Mouse (Mus musculus): ENCODE data around the gene Slc22a4. TPM values are rescaled to one million over a fixed set of nuclear protein-coding genes. Genes with fewer than 3 reads are reported as not detected.
A peak's percentile ranks its signal among the peaks of the same experiment; 100 is the strongest.

The Slc22a4 gene
- polyA plus RNA-seq, 1 experiment from 2014 or later = 2.2 TPM

DNA sequence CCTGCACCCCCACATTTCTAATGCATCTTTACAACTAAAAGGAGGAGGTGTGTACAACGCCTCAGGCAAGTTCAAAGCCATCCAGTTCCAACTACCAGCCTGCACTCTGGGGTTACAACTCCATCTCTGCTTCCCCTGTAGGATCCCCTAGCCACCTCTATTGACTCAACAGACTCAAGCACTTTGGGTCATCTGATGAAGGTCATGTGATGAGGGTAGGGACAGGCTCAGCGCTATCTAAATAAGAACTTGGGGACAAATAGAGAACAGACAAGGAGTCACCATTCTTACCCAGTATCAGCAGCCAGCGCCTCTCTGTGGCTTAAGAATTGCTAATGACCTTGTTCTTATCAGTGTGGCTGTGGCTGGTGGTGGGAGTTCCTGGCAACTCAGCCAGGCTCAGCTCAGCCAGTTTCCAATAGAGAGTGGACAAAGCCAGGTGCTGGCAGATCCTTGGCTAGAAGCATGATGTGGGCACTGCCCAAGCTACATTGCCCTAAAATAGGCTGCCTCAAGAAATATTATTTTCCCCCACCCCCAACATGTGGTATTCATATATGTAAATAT lies 36.6 kb upstream of the Slc22a4 start:
- Histone ChIP-seq H3K4me1 (replicated peaks) (peaks cover 48% of the 10 kb centered on the region), H3K36me3 (no peaks in the 10 kb centered on the region), H3K9me3 (no peaks in the 10 kb centered on the region), H3K4me3 (no peak overlapping the region), H3K27ac (no peak overlapping the region), H3K27me3 (ENCODE audit: insufficient read depth, poor library complexity, severe bottlenecking) (peaks cover 27% of the 10 kb centered on the region)
- DNase-seq (ENCODE audit: low spot score) = no peak
- WGBS = 71% methylated on average over 3 of the region's 3 CpGs

DNA sequence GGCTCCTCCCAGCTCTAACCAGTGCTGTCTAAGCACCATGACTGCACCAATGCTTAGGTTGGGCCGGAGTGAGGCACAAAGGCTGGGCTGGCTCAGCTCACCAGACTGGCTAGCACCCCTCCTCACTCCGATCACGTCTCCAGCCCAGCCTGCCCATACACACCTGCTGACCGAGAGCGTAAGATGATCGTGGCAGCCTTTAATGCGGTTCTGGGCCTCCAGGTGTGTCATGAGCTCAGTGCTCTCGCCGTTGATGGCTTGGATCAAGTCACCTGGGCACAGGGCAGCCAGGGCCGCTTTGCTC lies 35.5 kb upstream of the Slc22a4 start:
- Histone ChIP-seq H3K4me3 (no peak overlapping the region), H3K36me3 (no peaks in the 10 kb centered on the region), H3K4me1 (replicated peaks) (peaks cover 48% of the 10 kb centered on the region), H3K27ac (no peak overlapping the region), H3K27me3 (ENCODE audit: insufficient read depth, poor library complexity, severe bottlenecking) (peaks cover 21% of the 10 kb centered on the region), H3K9me3 (no peaks in the 10 kb centered on the region)
- DNase-seq (ENCODE audit: low spot score) = no peak
- WGBS = 88% methylated on average over 10 of the region's 10 CpGs

DNA sequence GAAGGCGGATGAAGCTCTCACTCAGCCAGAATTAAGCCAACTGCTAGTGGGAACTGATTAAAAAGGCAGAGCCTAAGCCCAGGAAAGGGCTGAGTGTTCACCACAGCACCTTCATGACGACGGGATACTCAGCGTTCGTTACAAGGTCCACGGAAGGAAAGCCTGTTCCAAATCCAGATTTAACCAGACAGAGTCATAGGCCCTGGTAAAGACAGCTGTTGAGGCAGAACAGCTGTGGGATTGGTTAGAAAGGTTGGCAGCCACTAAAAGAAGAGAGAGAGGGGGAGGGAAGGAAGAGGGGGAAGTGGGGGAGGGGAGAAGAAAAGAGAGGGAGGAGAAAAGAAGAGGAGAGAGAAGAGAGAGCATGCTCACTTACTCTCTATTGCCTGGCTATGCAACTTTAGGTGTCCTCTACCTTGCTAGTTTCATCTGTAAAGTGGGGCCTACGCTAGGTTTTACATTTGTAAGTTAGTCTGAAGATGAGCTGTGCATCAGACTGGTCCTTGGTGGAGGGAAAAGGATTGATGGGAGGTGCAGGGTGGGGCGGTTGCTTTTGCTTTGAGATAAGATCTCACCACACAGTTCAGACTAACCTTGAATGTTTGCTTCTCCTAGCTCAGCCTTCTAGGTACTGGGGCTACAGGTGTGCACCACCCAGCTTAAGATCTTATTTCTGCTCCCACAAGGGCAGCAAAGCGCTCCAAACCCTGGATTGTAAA lies 35.0 kb upstream of the Slc22a4 start:
- 84% methylated on average over 9 of the region's 9 CpGs for WGBS
- Histone ChIP-seq H3K4me3 (no peak overlapping the region), H3K27ac (no peak overlapping the region), H3K36me3 (no peaks in the 10 kb centered on the region), H3K4me1 (replicated peaks) (peaks cover 48% of the 10 kb centered on the region), H3K27me3 (ENCODE audit: insufficient read depth, poor library complexity, severe bottlenecking) (peaks cover 16% of the 10 kb centered on the region), H3K9me3 (no peaks in the 10 kb centered on the region)
- no peak for DNase-seq (ENCODE audit: low spot score)

DNA sequence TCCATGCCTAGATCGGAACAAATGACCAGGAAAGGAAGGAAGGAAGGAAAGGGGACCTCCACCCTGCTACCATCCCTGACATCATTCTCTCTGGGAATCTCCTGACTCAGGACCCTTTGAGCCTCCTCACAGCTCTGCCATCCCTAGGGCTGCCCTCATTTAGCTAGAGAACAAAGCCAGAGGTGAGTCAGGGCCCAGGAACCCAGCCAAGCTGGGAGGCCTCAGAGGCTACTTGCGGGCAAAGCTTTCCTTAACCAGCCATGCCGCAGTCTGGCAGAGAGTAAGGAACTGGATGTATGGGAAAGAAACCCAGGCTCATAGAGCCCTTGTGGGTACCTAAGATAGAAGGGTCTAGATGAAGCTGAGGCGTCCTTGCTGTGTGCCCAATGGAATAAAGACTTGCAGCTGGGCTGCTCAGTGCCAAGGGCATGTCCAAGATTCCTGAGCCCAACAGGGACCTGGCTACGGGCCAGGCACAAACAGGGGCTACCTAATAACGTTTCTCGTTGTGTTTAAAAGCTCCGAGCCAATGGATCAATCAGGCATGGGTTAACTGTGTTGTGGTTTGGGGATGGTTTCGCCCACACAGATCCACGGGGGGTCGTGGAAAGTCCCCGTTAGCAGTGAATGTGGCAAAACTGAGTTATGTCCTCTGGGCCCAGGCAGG lies 34.3 kb upstream of the Slc22a4 start:
- Histone ChIP-seq H3K4me3 (no peak overlapping the region), H3K4me1 (replicated peaks) (peaks cover 48% of the 10 kb centered on the region), H3K27me3 (ENCODE audit: insufficient read depth, poor library complexity, severe bottlenecking) (peaks cover 9% of the 10 kb centered on the region), H3K27ac (peak overlapping the region; percentile 13; the same call in 1 of the 2 replicates), H3K9me3 (no peaks in the 10 kb centered on the region), H3K36me3 (no peaks in the 10 kb centered on the region)
- no peak for DNase-seq (ENCODE audit: low spot score)
- 83% methylated on average over 12 of the region's 12 CpGs for WGBS

DNA sequence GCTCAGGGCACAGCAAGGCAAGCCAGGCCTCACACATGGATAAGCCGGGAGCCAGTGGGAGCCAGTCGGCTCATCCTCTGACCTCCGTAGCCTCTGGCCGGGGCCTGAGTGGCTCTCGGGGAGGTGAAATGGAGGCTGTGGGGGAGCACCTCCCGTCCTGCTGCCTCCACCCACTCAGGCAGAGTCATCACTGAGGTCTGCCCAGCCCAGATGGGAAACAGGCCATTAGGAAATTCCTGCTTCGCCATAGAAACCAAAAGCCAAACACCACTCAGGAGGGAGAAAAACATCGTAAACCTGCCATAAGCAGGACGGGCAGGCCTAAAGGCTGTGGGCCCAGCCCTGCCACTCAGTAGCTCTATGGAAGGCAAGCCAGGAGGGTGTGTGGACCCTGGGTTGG lies 32.4 kb upstream of the Slc22a4 start:
- 47% methylated on average over 9 of the region's 9 CpGs for WGBS
- H3K4me1 ChIP-seq (replicated peaks) = peaks cover 54% of the 10 kb centered on the region
- no peaks in the 10 kb centered on the region for H3K27me3 ChIP-seq (ENCODE audit: insufficient read depth, poor library complexity, severe bottlenecking)
- no peaks in the 10 kb centered on the region for H3K36me3 ChIP-seq
- H3K4me3 ChIP-seq = no peak overlapping the region
- H3K9me3 ChIP-seq = no peaks in the 10 kb centered on the region
- H3K27ac ChIP-seq = peak overlapping the region; percentile 77
- peak; percentile 24 for DNase-seq (ENCODE audit: low spot score)

DNA sequence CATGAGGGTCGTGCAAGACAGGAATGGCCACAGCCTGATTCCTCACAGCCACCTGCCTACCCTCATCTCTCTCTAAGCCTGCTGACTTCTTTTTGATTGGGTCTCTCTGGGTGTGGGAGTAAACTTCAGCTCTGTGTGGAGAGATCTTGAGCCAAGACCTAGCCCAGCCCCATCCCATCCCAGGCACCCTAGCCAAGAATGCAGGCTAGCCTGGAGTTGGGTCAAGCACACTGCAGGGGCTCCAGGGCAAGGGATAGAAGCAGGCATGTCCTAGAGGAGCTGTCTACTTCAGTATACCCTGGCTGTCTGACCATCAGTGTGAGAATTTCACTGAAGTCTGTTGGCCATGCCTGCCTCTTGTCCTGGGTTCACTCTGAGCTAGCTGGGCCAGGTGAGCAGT lies 31.6 kb upstream of the Slc22a4 start:
- H3K4me1 ChIP-seq (replicated peaks) = peaks cover 54% of the 10 kb centered on the region
- WGBS = 55% methylated on average over 1 of the region's 1 CpGs
- no peaks in the 10 kb centered on the region for H3K27me3 ChIP-seq (ENCODE audit: insufficient read depth, poor library complexity, severe bottlenecking)
- DNase-seq (ENCODE audit: low spot score) = no peak
- no peaks in the 10 kb centered on the region for H3K36me3 ChIP-seq
- H3K4me3 ChIP-seq = no peak overlapping the region
- H3K9me3 ChIP-seq = no peaks in the 10 kb centered on the region
- peak overlapping the region; percentile 77 for H3K27ac ChIP-seq

DNA sequence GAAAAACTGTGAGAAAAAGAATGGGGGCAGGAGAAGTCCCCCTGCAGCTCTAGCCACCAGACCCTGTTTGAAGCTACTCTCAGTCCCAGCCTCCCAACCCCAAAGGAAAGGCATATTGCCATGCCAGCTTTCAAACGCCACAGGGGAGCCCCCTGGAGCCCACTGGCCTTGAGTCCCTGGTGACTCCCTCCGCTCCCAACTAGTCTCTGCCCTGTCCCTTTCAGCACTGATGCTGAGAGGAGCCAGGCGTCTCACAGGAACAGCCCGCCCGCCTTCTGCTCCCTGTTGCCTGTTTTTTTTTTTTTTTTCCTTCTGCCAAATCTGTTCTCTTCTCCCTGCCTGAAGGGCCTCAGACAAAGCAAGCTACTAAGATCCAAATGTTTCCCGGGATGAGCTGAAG lies 30.8 kb upstream of the Slc22a4 start:
- Histone ChIP-seq H3K4me3 (no peak overlapping the region; the same call in 1 of the 2 replicates), H3K9me3 (no peaks in the 10 kb centered on the region), H3K27ac (peak overlapping the region; percentile 77), H3K4me1 (replicated peaks) (peaks cover 54% of the 10 kb centered on the region), H3K27me3 (ENCODE audit: insufficient read depth, poor library complexity, severe bottlenecking) (no peaks in the 10 kb centered on the region), H3K36me3 (no peaks in the 10 kb centered on the region)
- DNase-seq (ENCODE audit: low spot score) = peak; percentile 17
- WGBS = 20% methylated on average over 6 of the region's 6 CpGs

DNA sequence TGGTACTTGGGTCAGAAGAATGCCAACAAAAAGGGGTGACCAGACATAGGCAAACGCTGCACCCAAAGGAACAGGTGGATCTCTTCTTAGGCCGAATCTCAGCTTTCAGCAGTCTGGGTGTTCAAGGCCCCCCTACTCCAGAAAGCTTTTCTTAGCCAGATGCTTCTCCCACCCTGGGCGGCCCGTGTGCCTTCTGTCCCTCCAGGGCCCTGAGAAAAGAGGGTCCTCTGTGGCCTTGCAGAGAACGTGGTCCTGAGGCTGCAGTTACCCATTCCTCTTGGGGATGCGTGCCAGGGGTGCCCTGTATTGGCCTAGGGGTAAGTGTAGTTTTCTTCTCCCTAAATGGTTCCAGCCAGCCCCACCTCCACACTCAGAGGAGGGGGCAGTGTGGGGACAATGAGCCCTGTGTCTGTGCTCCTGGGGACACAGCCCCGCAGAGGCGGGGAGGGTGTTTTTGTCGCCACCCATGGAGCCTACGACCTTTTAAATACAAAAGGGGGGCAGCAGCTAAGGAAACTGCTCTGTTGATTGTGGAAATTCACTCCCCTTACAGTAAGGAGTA lies 30.2 kb upstream of the Slc22a4 start:
- no peaks in the 10 kb centered on the region for H3K27me3 ChIP-seq (ENCODE audit: insufficient read depth, poor library complexity, severe bottlenecking)
- no peak overlapping the region; the same call in 1 of the 2 replicates for H3K4me3 ChIP-seq
- 23% methylated on average over 10 of the region's 10 CpGs for WGBS
- peak overlapping the region; percentile 77 for H3K27ac ChIP-seq
- peak; percentile 25 for DNase-seq (ENCODE audit: low spot score)
- H3K4me1 ChIP-seq (replicated peaks) = peaks cover 54% of the 10 kb centered on the region
- no peaks in the 10 kb centered on the region for H3K9me3 ChIP-seq
- no peaks in the 10 kb centered on the region for H3K36me3 ChIP-seq

DNA sequence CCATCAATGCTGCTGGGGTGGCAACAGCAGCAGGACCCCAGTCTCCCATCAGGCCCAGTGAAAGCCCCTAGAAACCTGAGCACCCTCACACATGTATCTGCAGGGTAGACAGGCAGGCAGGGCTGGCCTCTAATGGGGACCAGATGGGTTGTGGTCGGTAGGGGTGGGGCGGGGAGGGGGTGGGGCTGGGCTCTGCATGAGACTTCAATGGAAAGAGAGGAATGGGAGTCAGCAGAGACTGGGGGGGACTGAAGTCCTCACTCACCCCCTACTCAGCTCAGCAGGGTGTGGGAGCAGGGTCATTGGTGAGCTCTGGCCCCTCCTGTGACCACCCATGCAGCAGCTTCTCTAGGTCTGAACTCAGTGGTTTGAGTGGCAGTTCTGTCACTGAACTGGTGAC lies 29.5 kb upstream of the Slc22a4 start:
- DNase-seq (ENCODE audit: low spot score) = peak; percentile 73
- Histone ChIP-seq H3K36me3 (no peaks in the 10 kb centered on the region), H3K27ac (peak overlapping the region; percentile 77), H3K4me3 (no peak overlapping the region), H3K4me1 (replicated peaks) (peaks cover 54% of the 10 kb centered on the region), H3K27me3 (ENCODE audit: insufficient read depth, poor library complexity, severe bottlenecking) (no peaks in the 10 kb centered on the region), H3K9me3 (no peaks in the 10 kb centered on the region)
- 26% methylated on average over 2 of the region's 2 CpGs for WGBS

DNA sequence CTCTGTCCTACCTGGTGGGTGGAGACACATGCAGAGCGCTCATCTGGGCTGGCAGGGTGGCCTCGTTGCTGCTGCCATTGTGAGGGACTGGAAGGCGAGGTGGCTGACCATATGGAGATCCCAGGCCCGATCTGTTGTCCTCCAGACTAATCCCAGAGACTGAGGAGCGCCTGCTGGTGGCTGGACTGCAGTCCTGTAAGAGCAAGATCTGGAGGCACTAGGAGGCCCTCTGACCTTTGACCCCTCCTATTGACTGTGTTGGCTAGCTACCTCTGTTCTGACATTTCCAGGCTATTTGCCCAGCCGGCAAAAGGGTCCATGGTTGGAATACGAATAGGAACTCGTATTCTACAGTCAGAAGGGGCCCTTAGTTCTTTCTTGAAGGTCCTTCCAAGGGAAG lies 28.2 kb upstream of the Slc22a4 start:
- DNase-seq (ENCODE audit: low spot score) = peak; percentile 74
- Histone ChIP-seq H3K9me3 (no peaks in the 10 kb centered on the region), H3K4me1 (replicated peaks) (peaks cover 54% of the 10 kb centered on the region), H3K36me3 (no peaks in the 10 kb centered on the region), H3K4me3 (no peak overlapping the region), H3K27ac (peak overlapping the region; percentile 77), H3K27me3 (ENCODE audit: insufficient read depth, poor library complexity, severe bottlenecking) (no peaks in the 10 kb centered on the region)
- WGBS = 23% methylated on average over 8 of the region's 8 CpGs

DNA sequence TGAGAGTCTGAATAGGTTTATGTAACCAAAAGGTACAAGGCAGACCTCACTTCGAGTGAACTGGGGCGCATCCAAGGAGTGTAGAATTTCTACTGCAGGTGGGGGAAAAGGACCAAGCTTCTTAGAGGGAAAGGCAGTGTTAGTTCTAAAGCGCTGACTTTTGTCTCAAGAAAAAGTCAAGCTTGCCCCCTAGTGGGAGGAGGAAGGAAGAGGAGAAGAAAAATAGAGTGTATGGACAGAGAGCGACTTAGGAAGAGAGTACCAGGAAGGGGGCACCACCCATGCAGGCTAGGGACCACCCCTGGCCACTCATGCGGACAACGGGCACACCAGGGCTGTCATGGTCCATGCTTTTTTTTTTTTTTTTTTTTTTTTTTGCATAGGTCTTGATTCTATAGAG lies 26.4 kb upstream of the Slc22a4 start:
- no peak overlapping the region for H3K4me3 ChIP-seq
- H3K27ac ChIP-seq = no peak overlapping the region
- WGBS = 38% methylated on average over 6 of the region's 6 CpGs
- DNase-seq (ENCODE audit: low spot score) = no peak
- peaks cover 37% of the 10 kb centered on the region for H3K4me1 ChIP-seq (replicated peaks)
- no peaks in the 10 kb centered on the region for H3K27me3 ChIP-seq (ENCODE audit: insufficient read depth, poor library complexity, severe bottlenecking)
- no peaks in the 10 kb centered on the region for H3K9me3 ChIP-seq
- no peaks in the 10 kb centered on the region for H3K36me3 ChIP-seq

DNA sequence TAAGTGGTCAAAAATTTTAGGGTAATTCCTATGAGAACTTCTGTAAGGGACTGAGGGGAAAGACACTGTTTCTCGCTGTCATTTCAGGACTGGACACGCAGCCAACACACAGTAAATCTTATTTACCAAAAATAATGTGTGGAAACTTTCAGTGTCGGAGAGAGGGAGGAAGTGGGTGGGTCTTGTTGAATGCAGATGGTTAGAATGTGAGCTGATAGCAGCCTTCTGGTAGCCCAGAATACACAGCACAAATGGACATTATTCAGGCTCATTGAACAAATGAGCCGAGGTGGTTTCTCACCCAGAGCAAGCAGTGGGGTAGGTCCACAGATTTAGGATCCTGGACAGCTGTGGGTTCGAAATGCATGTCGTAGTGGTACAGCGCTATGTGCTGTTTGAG lies 25.2 kb upstream of the Slc22a4 start:
- no peak for DNase-seq (ENCODE audit: low spot score)
- H3K4me3 ChIP-seq = no peak overlapping the region
- peaks cover 25% of the 10 kb centered on the region for H3K4me1 ChIP-seq (replicated peaks)
- 93% methylated on average over 7 of the region's 7 CpGs for WGBS
- no peaks in the 10 kb centered on the region for H3K9me3 ChIP-seq
- no peaks in the 10 kb centered on the region for H3K27me3 ChIP-seq (ENCODE audit: insufficient read depth, poor library complexity, severe bottlenecking)
- no peak overlapping the region for H3K27ac ChIP-seq
- H3K36me3 ChIP-seq = no peaks in the 10 kb centered on the region

DNA sequence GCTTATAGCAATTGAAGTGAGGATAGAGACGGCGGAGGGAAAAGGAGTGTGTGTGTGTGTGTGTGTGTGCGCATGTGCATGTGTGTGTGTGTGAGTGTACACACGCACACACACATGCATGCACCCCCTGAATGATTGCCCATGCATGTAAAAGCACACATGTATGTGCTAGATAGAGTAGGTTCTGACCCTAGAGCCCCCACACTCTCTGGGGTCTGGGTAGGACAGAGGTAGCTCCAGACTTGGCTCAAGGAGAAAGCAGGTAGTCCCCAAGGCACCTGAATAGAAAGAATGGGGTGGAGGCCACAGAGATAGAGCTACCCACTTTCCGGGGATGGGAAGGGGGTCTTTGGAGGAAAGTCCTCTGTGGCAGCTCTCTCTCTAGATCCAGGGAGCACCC lies 24.2 kb upstream of the Slc22a4 start:
- no peak for DNase-seq (ENCODE audit: low spot score)
- Histone ChIP-seq H3K4me1 (replicated peaks) (peaks cover 16% of the 10 kb centered on the region), H3K27ac (no peak overlapping the region), H3K27me3 (ENCODE audit: insufficient read depth, poor library complexity, severe bottlenecking) (no peaks in the 10 kb centered on the region), H3K36me3 (no peaks in the 10 kb centered on the region), H3K9me3 (no peaks in the 10 kb centered on the region), H3K4me3 (no peak overlapping the region)
- WGBS = 88% methylated on average over 5 of the region's 5 CpGs
